21 mouse cellular contexts compared by ENCODE assay signal in genomic region chr2:129295075-129295474, GRCm38 (mm10). TPM values are rescaled to one million over a fixed set of nuclear protein-coding genes. Genes with fewer than 3 reads are reported as not detected.
A peak's percentile ranks its signal among the peaks of the same experiment; 100 is the strongest.
DNase-seq lines count a peak whose midpoint lies in the region; ATAC-seq and TF ChIP-seq lines count a peak whose summit lies in the region.
"Had no signal": no experiment of that assay in that cellular context is flagged by ENCODE, and none has a peak within 500 bp of the region (broad histone marks: within the 10 kb centered on the region; RNA-seq: fewer than 3 reads in every experiment).

No protein-coding gene starts in this region.

- WGBS in forebrain, embryonic 12.5 days: 93% methylated on average over 5 of the region's 5 CpGs
- 92% methylated on average over 5 of the region's 5 CpGs for WGBS in forebrain, embryonic 14.5 days
- 97% methylated on average over 5 of the region's 5 CpGs for WGBS in limb, embryonic 11.5 days
- WGBS in limb, embryonic 10.5 days: 92% methylated on average over 5 of the region's 5 CpGs
- 95% methylated on average over 5 of the region's 5 CpGs for WGBS in bone marrow, adult 2 months
- WGBS in liver, embryonic 14.5 days (ENCODE audit: insufficient replicate concordance): 91% methylated on average over 5 of the region's 5 CpGs

- TF ChIP-seq CTCF in bone marrow, adult 2 months (IDR thresholded peaks at IDR 0.05; ENCODE audit: control insufficient read depth, insufficient read depth, low read length): no peak
- TF ChIP-seq CTCF in liver, embryonic 14.5 days (IDR thresholded peaks at IDR 0.05; ENCODE audit: low read depth): no peak

- H3K4me3 ChIP-seq in forebrain, embryonic 12.5 days (replicated peaks): no peak overlapping the region
- no peak overlapping the region for H3K4me3 ChIP-seq in forebrain, embryonic 14.5 days (ENCODE audit: low read depth, low read length)
- no peak overlapping the region for H3K4me3 ChIP-seq in limb, embryonic 11.5 days (ENCODE audit: low read depth, low read length)
- H3K4me3 ChIP-seq in limb, embryonic 10.5 days: no peak overlapping the region
- peak overlapping the region; percentile 37 for H3K4me3 ChIP-seq in bone marrow, adult 2 months (replicated peaks; ENCODE audit: control insufficient read depth, low read depth, low read length)
- H3K4me3 ChIP-seq in liver, embryonic 14.5 days (ENCODE audit: insufficient read depth in 1 of 2, low read depth in 2 of 2, low read length in 2 of 2): peak overlapping the region; percentile 67 to 98

- intact Hi-C loops in left cerebral cortex, postnatal 14 days (cut with DNase I): no loop called here

- peak overlapping the region; percentile 69; the same call in 1 of the 2 replicates for H3K4me2 ChIP-seq in forebrain, embryonic 12.5 days
- no peak overlapping the region for H3K4me2 ChIP-seq in forebrain, embryonic 14.5 days (ENCODE audit: low read length)
- H3K4me2 ChIP-seq in limb, embryonic 11.5 days (ENCODE audit: low read depth, severe bottlenecking): peak overlapping the region; percentile 22; the same call in 1 of the 2 replicates
- peak overlapping the region; percentile 96 for H3K4me2 ChIP-seq in liver, embryonic 14.5 days (ENCODE audit: low read depth)

- no peak for ATAC-seq in forebrain, embryonic 12.5 days (ENCODE audit: low FRiP score)
- no peak for ATAC-seq in forebrain, embryonic 14.5 days
- ATAC-seq in limb, embryonic 11.5 days (ENCODE audit: insufficient number of reproducible peaks, low FRiP score, low TSS enrichment, low read depth): no peak
- ATAC-seq in liver, embryonic 14.5 days (ENCODE audit: insufficient read depth): no peak
- ATAC-seq: activated CD4-positive, CD25-positive, alpha-beta regulatory T cell, adult 4 months; intestine, embryonic 15.5 days; midbrain, embryonic 13.5 days had no signal

- H3K36me3 ChIP-seq in forebrain, embryonic 12.5 days (replicated peaks): peaks cover 9% of the 10 kb centered on the region
- H3K36me3 ChIP-seq in forebrain, embryonic 14.5 days (ENCODE audit: control insufficient read depth, insufficient read depth, low read length): peaks cover 2% of the 10 kb centered on the region
- peaks cover 3% of the 10 kb centered on the region for H3K36me3 ChIP-seq in limb, embryonic 11.5 days (ENCODE audit: control insufficient read depth, insufficient read depth, low read length)
- peaks cover 29% of the 10 kb centered on the region for H3K36me3 ChIP-seq in limb, embryonic 10.5 days
- peaks cover 30% of the 10 kb centered on the region for H3K36me3 ChIP-seq in liver, embryonic 14.5 days (replicated peaks; ENCODE audit: control insufficient read depth, insufficient read depth, low read depth)
- H3K36me3 ChIP-seq: intestine, embryonic 15.5 days; midbrain, embryonic 13.5 days had no signal

- TF ChIP-seq POLR2A in bone marrow, adult 2 months (IDR thresholded peaks at IDR 0.05; ENCODE audit: borderline replicate concordance, control insufficient read depth, low read depth, low read length): no peak

- TF ChIP-seq EP300 in liver, embryonic 14.5 days (IDR thresholded peaks at IDR 0.05; ENCODE audit: low read depth): no peak

- no peaks in the 10 kb centered on the region for H3K27me3 ChIP-seq in forebrain, embryonic 12.5 days
- no peaks in the 10 kb centered on the region for H3K27me3 ChIP-seq in forebrain, embryonic 14.5 days (replicated peaks; ENCODE audit: control insufficient read depth, insufficient read depth, low read length)
- no peaks in the 10 kb centered on the region for H3K27me3 ChIP-seq in limb, embryonic 11.5 days (ENCODE audit: control insufficient read depth, insufficient read depth, low read length)
- no peaks in the 10 kb centered on the region for H3K27me3 ChIP-seq in limb, embryonic 10.5 days (ENCODE audit: low read depth, poor library complexity, severe bottlenecking)
- H3K27me3 ChIP-seq in liver, embryonic 14.5 days (ENCODE audit: control insufficient read depth, insufficient read depth, low read length): no peaks in the 10 kb centered on the region; the same call in 1 of the 2 replicates
- H3K27me3 ChIP-seq: intestine, embryonic 15.5 days; kidney, embryonic 15.5 days; limb, embryonic 13.5 days; midbrain, embryonic 13.5 days had no signal

- no peak for DNase-seq in forebrain, embryonic 14.5 days (ENCODE audit: low spot score)
- no peak for DNase-seq in limb, embryonic 11.5 days (ENCODE audit: low spot score)
- no peak for DNase-seq in limb, embryonic 10.5 days (ENCODE audit: low spot score)
- DNase-seq in liver, embryonic 14.5 days (ENCODE audit: low read depth in 3 of 3, low spot score in 3 of 3): no peak
- DNase-seq in left cerebral cortex, adult 18-20 months (ENCODE audit: low spot score in 2 of 2): no peak
- DNase-seq in left cerebral cortex, postnatal 14 days (ENCODE audit: low spot score in 2 of 2): no peak
- DNase-seq: adrenal gland, postnatal 25 days; cerebellum, adult 9-11 months; layer of hippocampus, postnatal 36 days; lung, postnatal 36 days; right cerebral cortex, postnatal 25 days; thymus, adult 18-20 months had no signal

- peaks cover 21% of the 10 kb centered on the region for H3K4me1 ChIP-seq in forebrain, embryonic 12.5 days
- H3K4me1 ChIP-seq in forebrain, embryonic 14.5 days (ENCODE audit: control insufficient read depth, insufficient read depth, low read length): no peaks in the 10 kb centered on the region; the same call in 1 of the 2 replicates
- H3K4me1 ChIP-seq in limb, embryonic 11.5 days (ENCODE audit: control insufficient read depth, insufficient read depth, low read length): peaks cover 10% of the 10 kb centered on the region; the same call in 1 of the 2 replicates
- peaks cover 20% of the 10 kb centered on the region for H3K4me1 ChIP-seq in limb, embryonic 10.5 days
- peaks cover 2% of the 10 kb centered on the region for H3K4me1 ChIP-seq in bone marrow, adult 2 months (ENCODE audit: control insufficient read depth, insufficient read depth, low read length)
- H3K4me1 ChIP-seq in liver, embryonic 14.5 days (replicated peaks; ENCODE audit: control insufficient read depth in 2 of 2, insufficient read depth in 2 of 2, low read length in 1 of 2): peaks cover 12 to 19% of the 10 kb centered on the region in 2 experiments

- H3K27ac ChIP-seq in forebrain, embryonic 12.5 days: no peak overlapping the region
- no peak overlapping the region for H3K27ac ChIP-seq in forebrain, embryonic 14.5 days (ENCODE audit: low read depth, low read length)
- no peak overlapping the region for H3K27ac ChIP-seq in limb, embryonic 11.5 days (replicated peaks; ENCODE audit: low read depth, low read length)
- H3K27ac ChIP-seq in limb, embryonic 10.5 days: no peak overlapping the region
- H3K27ac ChIP-seq in bone marrow, adult 2 months (ENCODE audit: control insufficient read depth, insufficient read depth, low read depth, low read length, poor library complexity): no peak overlapping the region
- peak overlapping the region; percentile 94; the same call in 1 of the 2 replicates for H3K27ac ChIP-seq in liver, embryonic 14.5 days
- H3K27ac ChIP-seq: intestine, embryonic 15.5 days; kidney, embryonic 15.5 days; limb, embryonic 13.5 days; midbrain, embryonic 13.5 days had no signal

- H3K9me3 ChIP-seq in forebrain, embryonic 12.5 days: no peaks in the 10 kb centered on the region
- H3K9me3 ChIP-seq in forebrain, embryonic 14.5 days (replicated peaks; ENCODE audit: control insufficient read depth, low read length): no peaks in the 10 kb centered on the region
- no peaks in the 10 kb centered on the region for H3K9me3 ChIP-seq in limb, embryonic 11.5 days (ENCODE audit: control insufficient read depth, low read length)
- no peaks in the 10 kb centered on the region for H3K9me3 ChIP-seq in limb, embryonic 10.5 days (replicated peaks)
- H3K9me3 ChIP-seq in liver, embryonic 14.5 days (ENCODE audit: control insufficient read depth, low read length): no peaks in the 10 kb centered on the region
- H3K9me3 ChIP-seq: intestine, embryonic 15.5 days; kidney, embryonic 15.5 days; limb, embryonic 13.5 days; midbrain, embryonic 13.5 days had no signal

- H3K9ac ChIP-seq in forebrain, embryonic 12.5 days: no peak overlapping the region
- H3K9ac ChIP-seq in forebrain, embryonic 14.5 days (ENCODE audit: low read length): no peak overlapping the region
- H3K9ac ChIP-seq in limb, embryonic 11.5 days (ENCODE audit: low read length): no peak overlapping the region
- peak overlapping the region; percentile 95 for H3K9ac ChIP-seq in liver, embryonic 14.5 days (replicated peaks)
- H3K9ac ChIP-seq: intestine, embryonic 15.5 days; kidney, embryonic 15.5 days had no signal

RNA-seq across cellular contexts. Expression of gene Ckap2l, which starts 1.9 kb away (rescaled TPM):
- polyA plus RNA-seq in forebrain, embryonic 12.5 days (2016; fragmentation: Nextera tagmentation; extraction: Ambion mirVana): 60.1 and 67.2 TPM in 2 replicates
- polyA plus RNA-seq in forebrain, embryonic 14.5 days (2014; fragmentation: Nextera tagmentation; extraction: Ambion mirVana): 36.6 and 44.2 TPM in 2 replicates
- polyA plus RNA-seq in limb, embryonic 11.5 days (2014; fragmentation: Nextera tagmentation; extraction: Ambion mirVana): 86.4 and 90.9 TPM in 2 replicates
- 56.4 and 62.8 TPM in 2 replicates for polyA plus RNA-seq in limb, embryonic 10.5 days (2016; fragmentation: Nextera tagmentation; extraction: Ambion mirVana)
- polyA plus RNA-seq in bone marrow, adult 2 months (2011; ENCODE audit: insufficient read depth, insufficient read length, low replicate concordance, missing spikeins): 22.9 and 27.3 TPM in 2 replicates
- 7.0 and 11.0 TPM in 2 replicates for polyA plus RNA-seq in liver, embryonic 14.5 days (2012; rRNA removed)
- 39.3 and 41.3 TPM in 2 replicates for polyA plus RNA-seq in liver, embryonic 14.5 days (2014; fragmentation: Nextera tagmentation; extraction: Ambion mirVana)
- total RNA-seq in left cerebral cortex, adult 18-20 months (2021): under 1 TPM; 0.30 to 0.37 TPM
- total RNA-seq in left cerebral cortex, postnatal 14 days (2021): 1 to 10 TPM; 1.3 to 1.4 TPM

RNA-seq across cellular contexts. Expression of gene Il1a, which starts 14.7 kb away (rescaled TPM):
- polyA plus RNA-seq in forebrain, embryonic 12.5 days (2016; fragmentation: Nextera tagmentation; extraction: Ambion mirVana): 0.18 and 0.21 TPM in 2 replicates
- polyA plus RNA-seq in forebrain, embryonic 14.5 days (2014; fragmentation: Nextera tagmentation; extraction: Ambion mirVana): 0.31 and 0.37 TPM in 2 replicates
- not detected in 2 replicates for polyA plus RNA-seq in limb, embryonic 11.5 days (2014; fragmentation: Nextera tagmentation; extraction: Ambion mirVana)
- polyA plus RNA-seq in limb, embryonic 10.5 days (2016; fragmentation: Nextera tagmentation; extraction: Ambion mirVana): not detected in 2 replicates
- polyA plus RNA-seq in bone marrow, adult 2 months (2011; ENCODE audit: insufficient read depth, insufficient read length, low replicate concordance, missing spikeins): 2.8 and 5.9 TPM in 2 replicates
- polyA plus RNA-seq in liver, embryonic 14.5 days (2012; rRNA removed): 1.8 and 2.5 TPM in 2 replicates
- 3.4 and 4.6 TPM in 2 replicates for polyA plus RNA-seq in liver, embryonic 14.5 days (2014; fragmentation: Nextera tagmentation; extraction: Ambion mirVana)
- total RNA-seq in left cerebral cortex, adult 18-20 months (2021): under 1 TPM; 0.73 to 0.77 TPM
- under 1 TPM; 0.40 to 0.66 TPM for total RNA-seq in left cerebral cortex, postnatal 14 days (2021)
- total RNA-seq: adrenal gland, postnatal 25 days; granulocyte monocyte progenitor cell, adult 5-6 weeks; hematopoietic stem cell, adult 5-6 weeks had no signal

Comparison
In these comparisons a context has a peak if more than half of its experiments do, and no peak if none do; other contexts are left out.
1. H3K4me3 ChIP-seq: peak in bone marrow, adult 2 months (single experiment) and liver, embryonic 14.5 days (2 of 2); none in forebrain, embryonic 12.5 days (single experiment), forebrain, embryonic 14.5 days (single experiment), limb, embryonic 11.5 days (single experiment) and limb, embryonic 10.5 days (single experiment).